Mouse (Mus musculus) kidney, embryonic 14.5 days (tissue): Measurements from ENCODE around the gene Rnf34. TPM values are rescaled to one million over a fixed set of nuclear protein-coding genes. Genes with fewer than 3 reads are reported as not detected.

Experiments
- ATAC-seq: fragments of 200-750 bp; cut with Nextera tagmentation; 2 replicates; pipeline ENCODE4 v1.8.0; 2017; ENCODE audit warnings: moderate number of reproducible peaks, mild to moderate bottlenecking, moderate TSS enrichment, moderate library complexity; ENCODE audit not compliant: low FRiP score, low TSS enrichment
- H3K27ac ChIP-seq: fragments of 300-500 bp; sonication (generic); 2 replicates; pipeline ENCODE4 v1.5.1; 2014; ENCODE audit warnings: low read depth, mild to moderate bottlenecking, low read length, moderate library complexity, mixed read lengths
- H3K27me3 ChIP-seq: fragments of 300-500 bp; sonication (generic); 2 replicates; pipeline ENCODE4 v1.6.1; 2014; ENCODE audit warnings: mild to moderate bottlenecking, low read length; ENCODE audit not compliant: control insufficient read depth, insufficient read depth
- H3K36me3 ChIP-seq: fragments of 300-500 bp; sonication (generic); 2 replicates; pipeline ENCODE4 v1.6.1; 2014; ENCODE audit warnings: low read length, mixed read lengths; ENCODE audit not compliant: control insufficient read depth, insufficient read depth
- H3K4me1 ChIP-seq: fragments of 300-500 bp; sonication (generic); 2 replicates; pipeline ENCODE4 v1.6.1; 2014; ENCODE audit warnings: low read length, mixed read lengths; ENCODE audit not compliant: control insufficient read depth, insufficient read depth
- H3K4me2 ChIP-seq: fragments of 300-500 bp; sonication (generic); replicated peaks from 2 replicates; pipeline ENCODE4 v1.6.1; 2014; ENCODE audit warnings: low read depth, mild to moderate bottlenecking, low read length
- H3K4me3 ChIP-seq: fragments of 300-500 bp; sonication (generic); 2 replicates; pipeline ENCODE4 v1.5.1; 2014; ENCODE audit warnings: mild to moderate bottlenecking, low read length
- H3K9ac ChIP-seq: fragments of 300-500 bp; sonication (generic); 2 replicates; pipeline ENCODE4 v1.6.1; 2014; ENCODE audit warnings: low read depth, mild to moderate bottlenecking, low read length, moderate library complexity
- H3K9me3 ChIP-seq: fragments of 300-500 bp; sonication (generic); 2 replicates; pipeline ENCODE4 v1.6.1; 2016; ENCODE audit warnings: low read length; ENCODE audit not compliant: control insufficient read depth
- WGBS: fragments of 180-500 bp; shearing (Covaris S2); extraction: QIAGEN DNeasy Blood & Tissue Kit; methylation state at CpG from one replicate; pipeline ENCODE4 v1.1.7; 2014; 5-methylcytosine and 5-hydroxymethylcytosine counted together
- polyA plus RNA-seq: library from polyadenylated mRNA; unstranded; fragments of >200 nt; fragmentation: Nextera tagmentation; extraction: Ambion mirVana; gene quantifications from 2 replicates; pipeline ENCODE4 v1.2.1, GENCODE M21; 2014

The Rnf34 gene
- polyA plus RNA-seq, 1 experiment from 2014 or later: 33.4 TPM

DNA sequence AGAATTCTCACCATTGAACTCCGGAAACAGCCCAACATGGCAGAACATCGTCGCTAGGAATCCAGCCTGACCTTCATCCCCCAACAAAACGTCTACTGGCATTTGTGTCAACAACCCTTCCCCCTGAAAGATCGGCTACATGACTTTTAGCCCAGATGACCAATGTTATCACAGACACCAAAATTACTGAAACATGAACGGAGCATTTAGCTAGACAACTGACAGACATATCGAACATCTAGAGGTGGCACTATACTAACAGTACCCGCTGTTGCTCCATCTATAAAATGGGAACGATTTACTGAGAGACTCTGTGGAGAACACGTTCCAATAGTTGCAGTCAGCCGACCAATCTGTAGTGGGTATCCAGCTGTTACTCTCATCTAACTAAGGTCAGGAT lies 51.3 kb downstream of the Rnf34 start:
- Histone ChIP-seq H3K27ac (peak overlapping the region; percentile 92), H3K4me3 (peak overlapping the region; percentile 87; the same call in 1 of the 2 replicates), H3K9me3 (no peaks in the 10 kb centered on the region), H3K27me3 (no peaks in the 10 kb centered on the region), H3K4me1 (peaks cover 27% of the 10 kb centered on the region), H3K36me3 (no peaks in the 10 kb centered on the region), H3K9ac (peak overlapping the region; percentile 97), H3K4me2 (peak overlapping the region; percentile 88)
- no peak for ATAC-seq
- 50% methylated on average over 11 of the region's 11 CpGs for WGBS

DNA sequence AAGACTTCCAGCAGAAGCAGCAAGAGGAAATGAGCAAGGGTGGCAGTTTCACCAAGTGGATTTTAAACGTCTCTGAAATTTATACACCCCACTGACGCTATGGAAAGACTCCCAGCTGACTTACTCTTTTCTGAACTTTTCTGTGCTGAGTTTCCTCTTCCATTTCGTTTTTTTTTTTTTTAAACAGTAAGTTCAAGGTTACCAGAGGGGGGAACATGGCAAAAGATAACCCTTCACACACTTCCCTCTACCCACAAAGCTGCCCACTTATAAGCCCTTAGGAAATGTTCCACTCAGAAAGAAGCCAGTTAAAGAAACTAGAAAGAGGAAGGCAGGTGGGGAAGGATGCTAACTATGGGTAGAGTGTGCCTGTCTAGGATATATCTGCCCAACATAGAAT lies 51.8 kb downstream of the Rnf34 start:
- H3K27me3 ChIP-seq: no peaks in the 10 kb centered on the region
- H3K36me3 ChIP-seq: no peaks in the 10 kb centered on the region
- H3K9ac ChIP-seq: no peak overlapping the region
- H3K9me3 ChIP-seq: no peaks in the 10 kb centered on the region
- H3K4me2 ChIP-seq: no peak overlapping the region
- H3K4me1 ChIP-seq: peaks cover 23% of the 10 kb centered on the region
- no peak overlapping the region for H3K4me3 ChIP-seq
- no peak overlapping the region for H3K27ac ChIP-seq
- 34% methylated on average over 3 of the region's 3 CpGs for WGBS
- no peak for ATAC-seq

DNA sequence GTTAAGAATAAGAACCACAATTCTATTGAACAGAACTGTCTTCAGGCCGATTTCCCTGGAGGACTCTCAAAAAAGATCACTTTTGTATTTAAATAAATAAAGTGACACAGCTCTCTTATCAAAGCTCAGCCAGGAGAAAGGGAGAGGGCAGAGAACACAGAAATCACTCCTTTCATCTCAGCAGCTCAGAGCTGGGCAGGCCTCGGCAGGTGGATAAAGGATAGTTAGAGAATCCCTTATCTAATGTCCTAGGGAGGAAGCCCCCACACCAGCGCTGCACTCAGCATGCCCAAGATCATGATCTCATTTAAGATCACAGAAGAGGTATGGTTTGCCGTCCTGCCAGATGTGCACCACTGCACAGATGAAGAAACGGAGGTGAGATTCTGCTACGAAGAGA lies 52.4 kb downstream of the Rnf34 start:
- Histone ChIP-seq H3K9me3 (no peaks in the 10 kb centered on the region), H3K4me1 (peaks cover 18% of the 10 kb centered on the region), H3K36me3 (no peaks in the 10 kb centered on the region), H3K4me3 (no peak overlapping the region), H3K9ac (no peak overlapping the region), H3K4me2 (no peak overlapping the region), H3K27ac (no peak overlapping the region), H3K27me3 (no peaks in the 10 kb centered on the region)
- ATAC-seq: no peak
- WGBS: 70% methylated on average over 6 of the region's 6 CpGs

DNA sequence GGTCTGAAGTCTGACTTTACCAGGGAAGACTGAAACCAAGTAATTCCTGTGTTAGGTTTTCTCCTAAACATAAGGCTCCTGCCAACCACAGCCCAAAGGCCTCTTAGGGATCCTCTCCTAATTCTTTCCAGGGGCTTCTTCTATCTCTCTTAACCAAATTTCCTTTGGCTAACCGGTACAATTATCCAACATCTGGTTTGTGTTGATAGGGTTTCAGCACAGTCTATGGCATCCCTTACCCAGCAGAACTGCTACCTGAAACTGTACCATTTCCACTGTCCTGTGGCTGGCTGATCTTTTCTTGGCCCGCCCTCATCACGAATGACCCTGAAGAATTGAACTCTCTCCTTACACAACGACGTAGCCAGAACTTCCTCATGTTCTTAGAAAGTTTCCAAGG lies 53.3 kb downstream of the Rnf34 start:
- no peak overlapping the region for H3K27ac ChIP-seq
- H3K4me2 ChIP-seq: no peak overlapping the region
- no peaks in the 10 kb centered on the region for H3K27me3 ChIP-seq
- H3K9ac ChIP-seq: no peak overlapping the region
- WGBS: 81% methylated on average over 5 of the region's 5 CpGs
- H3K36me3 ChIP-seq: no peaks in the 10 kb centered on the region
- H3K9me3 ChIP-seq: no peaks in the 10 kb centered on the region
- ATAC-seq: no peak
- H3K4me3 ChIP-seq: no peak overlapping the region
- H3K4me1 ChIP-seq: peaks cover 11% of the 10 kb centered on the region

DNA sequence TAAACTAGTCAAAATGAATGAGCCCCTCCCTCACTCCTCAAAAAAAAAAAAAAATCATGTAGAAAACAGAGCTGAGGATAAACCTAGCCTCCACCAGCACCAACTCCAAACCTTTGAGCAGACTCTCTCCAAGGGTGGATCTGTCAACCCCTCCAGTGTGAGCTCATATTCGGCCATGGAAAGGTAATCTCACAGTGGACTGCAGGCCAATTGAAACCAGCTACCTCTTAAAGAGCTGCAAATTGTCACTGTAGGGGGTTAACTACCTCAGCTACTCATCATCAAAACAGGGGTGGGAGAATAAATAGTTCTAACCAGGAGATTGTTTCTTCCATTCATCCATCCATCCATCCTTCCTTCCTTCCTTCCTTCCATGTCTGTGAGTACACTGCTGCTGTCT lies 57.3 kb downstream of the Rnf34 start:
- 71% methylated on average over 1 of the region's 1 CpGs for WGBS
- H3K27ac ChIP-seq: no peak overlapping the region
- no peaks in the 10 kb centered on the region for H3K27me3 ChIP-seq
- no peak for ATAC-seq
- H3K4me2 ChIP-seq: no peak overlapping the region
- H3K9ac ChIP-seq: no peak overlapping the region; the same call in 1 of the 2 replicates
- H3K4me1 ChIP-seq: no peaks in the 10 kb centered on the region
- no peaks in the 10 kb centered on the region for H3K36me3 ChIP-seq
- H3K4me3 ChIP-seq: no peak overlapping the region
- no peaks in the 10 kb centered on the region for H3K9me3 ChIP-seq

DNA sequence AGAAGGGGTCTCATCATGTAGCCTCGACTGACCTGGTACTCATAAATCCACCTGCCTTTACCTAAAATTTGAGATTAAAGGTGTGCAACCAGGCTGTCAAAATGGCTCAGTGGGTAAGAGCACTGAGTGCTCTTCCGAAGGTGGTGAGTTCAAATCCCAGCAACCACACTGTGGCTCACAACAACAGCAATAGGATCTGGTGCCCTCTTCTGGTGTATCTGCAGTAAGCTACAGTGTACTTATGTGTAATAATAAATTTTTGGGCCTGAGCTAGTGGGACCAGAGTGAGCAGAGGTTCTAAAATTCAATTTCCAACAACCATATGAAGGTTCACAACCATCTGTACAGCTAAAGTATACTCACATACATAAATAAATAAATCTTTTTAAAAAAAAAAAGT lies 58.2 kb downstream of the Rnf34 start:
- H3K4me1 ChIP-seq: no peaks in the 10 kb centered on the region
- no peak overlapping the region for H3K9ac ChIP-seq
- no peaks in the 10 kb centered on the region for H3K27me3 ChIP-seq
- H3K27ac ChIP-seq: no peak overlapping the region
- no peaks in the 10 kb centered on the region for H3K9me3 ChIP-seq
- H3K4me2 ChIP-seq: no peak overlapping the region
- H3K36me3 ChIP-seq: no peaks in the 10 kb centered on the region
- 93% methylated on average over 2 of the region's 2 CpGs for WGBS
- H3K4me3 ChIP-seq: no peak overlapping the region
- ATAC-seq: no peak

DNA sequence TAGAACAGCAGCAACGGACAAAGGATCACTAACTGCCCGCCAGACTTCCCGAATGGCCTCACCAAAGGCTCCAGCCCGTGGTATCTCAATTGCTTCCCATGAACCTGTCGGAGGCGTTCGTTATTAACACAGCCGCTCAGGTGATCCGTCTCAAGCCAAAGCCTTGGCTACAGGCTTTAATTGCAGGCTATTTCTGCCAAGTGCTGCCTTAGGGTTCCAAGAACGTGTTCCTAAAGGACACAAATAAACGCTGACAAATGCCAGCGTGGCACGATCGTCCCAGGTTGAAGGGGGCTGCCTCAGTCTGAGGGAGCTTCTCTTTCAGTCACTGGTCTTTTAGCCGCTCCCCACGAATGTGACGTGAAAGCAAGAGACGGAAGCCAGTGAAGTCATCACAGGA lies 59.6 kb downstream of the Rnf34 start:
- H3K27ac ChIP-seq: peak overlapping the region; percentile 32; the same call in 1 of the 2 replicates
- H3K36me3 ChIP-seq: no peaks in the 10 kb centered on the region
- no peak overlapping the region for H3K4me3 ChIP-seq
- ATAC-seq: no peak
- H3K4me1 ChIP-seq: no peaks in the 10 kb centered on the region
- no peak overlapping the region for H3K9ac ChIP-seq
- H3K27me3 ChIP-seq: no peaks in the 10 kb centered on the region
- H3K4me2 ChIP-seq: no peak overlapping the region
- H3K9me3 ChIP-seq: no peaks in the 10 kb centered on the region
- 55% methylated on average over 18 of the region's 18 CpGs for WGBS

DNA sequence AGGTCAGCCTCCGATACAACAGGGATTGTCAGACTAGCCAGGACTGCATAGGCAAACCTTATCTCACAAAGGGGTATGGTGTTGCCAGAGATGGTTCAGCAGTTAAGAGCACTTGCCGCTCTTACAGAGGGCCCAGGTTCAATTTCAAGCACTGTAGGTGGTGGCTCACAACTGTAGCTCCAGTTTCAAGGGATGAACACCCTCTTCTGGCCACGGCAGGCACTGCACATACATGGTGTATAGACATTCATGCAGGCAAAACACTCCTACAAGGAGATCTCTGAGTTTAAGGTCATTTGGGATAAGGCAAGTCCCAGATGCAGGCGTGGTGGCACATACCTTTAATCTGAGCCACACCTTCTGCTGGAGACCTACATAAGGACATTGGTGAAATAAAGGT lies 63.0 kb downstream of the Rnf34 start:
- H3K9ac ChIP-seq: no peak overlapping the region
- no peak overlapping the region for H3K27ac ChIP-seq
- H3K36me3 ChIP-seq: no peaks in the 10 kb centered on the region
- ATAC-seq: no peak
- H3K4me1 ChIP-seq: no peaks in the 10 kb centered on the region
- no peaks in the 10 kb centered on the region for H3K9me3 ChIP-seq
- H3K27me3 ChIP-seq: no peaks in the 10 kb centered on the region
- no peak overlapping the region for H3K4me3 ChIP-seq
- 90% methylated on average over 4 of the region's 4 CpGs for WGBS
- H3K4me2 ChIP-seq: no peak overlapping the region

DNA sequence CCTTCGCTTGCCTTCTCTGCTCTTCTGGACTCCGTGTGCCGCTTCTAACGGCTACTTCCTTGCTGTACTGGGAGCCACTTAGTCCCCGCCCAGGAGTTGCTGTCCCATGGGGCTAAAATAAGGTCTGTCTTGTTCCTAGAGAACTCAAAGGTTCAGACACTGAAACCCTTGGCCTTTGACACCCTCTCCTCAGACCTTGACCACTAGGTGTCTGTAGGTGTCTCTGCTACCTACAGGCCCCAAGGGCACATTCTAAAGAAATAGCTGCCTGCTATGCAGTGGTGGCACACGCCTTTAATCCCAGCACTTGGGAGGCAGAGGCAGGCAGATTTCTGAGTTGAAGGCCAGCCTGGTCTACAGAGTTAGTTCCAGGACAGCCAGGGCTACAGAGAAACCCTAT lies 66.3 kb downstream of the Rnf34 start:
- Histone ChIP-seq H3K4me3 (no peak overlapping the region), H3K36me3 (no peaks in the 10 kb centered on the region), H3K9ac (no peak overlapping the region), H3K27me3 (no peaks in the 10 kb centered on the region), H3K27ac (no peak overlapping the region), H3K4me1 (0 out of 2 replicates have a peak, but pooled peaks cover 9% of the 10 kb centered on the region), H3K4me2 (no peak overlapping the region), H3K9me3 (no peaks in the 10 kb centered on the region)
- no peak for ATAC-seq
- 88% methylated on average over 6 of the region's 6 CpGs for WGBS
